Mouse (Mus musculus) myocyte (in vitro differentiated cells): ENCODE results near the gene Prr3. TPM values are rescaled to one million over a fixed set of nuclear protein-coding genes. Genes with fewer than 3 reads are reported as not detected.
A peak's percentile ranks its signal among the peaks of the same experiment; 100 is the strongest.
"Not testable (repeated sequence)": the region's sequence is repeated elsewhere in the genome, so short reads cannot be mapped to it uniquely, and the experiment has no call there.

ENCODE experiments used
- H3K27me3 ChIP-seq: one replicate; pipeline ENCODE4 v1.6.1; 2011; ENCODE audit not compliant: control insufficient read depth, insufficient read depth, insufficient read length
- H3K36me3 ChIP-seq: one replicate; pipeline ENCODE4 v1.6.1; 2011; ENCODE audit not compliant: control insufficient read depth, insufficient read depth
- H3K4me2 ChIP-seq: one replicate; pipeline ENCODE4 v1.6.1; 2011; ENCODE audit warnings: low read depth, control low read depth
- H3K4me3 ChIP-seq: one replicate; pipeline ENCODE4 v1.5.1; 2011; ENCODE audit warnings: mild to moderate bottlenecking, control low read depth, moderate library complexity
- H3K79me2 ChIP-seq: one replicate; pipeline ENCODE4 v1.6.1; 2011; ENCODE audit not compliant: control insufficient read depth, insufficient read depth
- H3ac ChIP-seq: one replicate; pipeline ENCODE4 v1.6.1; 2011; ENCODE audit not compliant: control insufficient read depth, insufficient read length
- CEBPB ChIP-seq: IDR thresholded peaks from 2 replicates; pipeline ENCODE4 v1.6.1; 2011; ENCODE audit warnings: mild to moderate bottlenecking, moderate library complexity; ENCODE audit not compliant: poor library complexity, insufficient read depth, severe bottlenecking
- E2F4 ChIP-seq: IDR thresholded peaks from one replicate; pipeline ENCODE4 v1.6.1; 2011; ENCODE audit warnings: mild to moderate bottlenecking, control low read depth, moderate library complexity; ENCODE audit not compliant: insufficient read depth
- MAX ChIP-seq: IDR thresholded peaks from one replicate; pipeline ENCODE4 v1.6.1; 2011; ENCODE audit warnings: low read depth, mild to moderate bottlenecking, control low read depth
- MYOD1 ChIP-seq, 3 experiments: IDR thresholded peaks; one replicate each; pipeline ENCODE4 v1.6.1; 2011; ENCODE audit warnings: control low read depth in 2 of 3, low read depth in 2 of 3, mild to moderate bottlenecking in 2 of 3, moderate library complexity in 1 of 3; ENCODE audit not compliant: insufficient read length in 2 of 3, control insufficient read depth in 1 of 3
- MYOG ChIP-seq, 3 experiments: IDR thresholded peaks; one replicate each; pipeline ENCODE4 v1.6.1; 2011; ENCODE audit warnings: control low read depth in 2 of 3, low read depth in 2 of 3, mild to moderate bottlenecking in 2 of 3; ENCODE audit not compliant: insufficient read length in 2 of 3, control insufficient read depth in 1 of 3, insufficient read depth in 1 of 3
- POLR2A ChIP-seq: IDR thresholded peaks from one replicate; pipeline ENCODE4 v1.6.1; 2011; ENCODE audit warnings: low read depth, mild to moderate bottlenecking, control low read depth, moderate library complexity; ENCODE audit not compliant: insufficient read length
- POLR2AphosphoS2 ChIP-seq: IDR thresholded peaks from one replicate; pipeline ENCODE4 v1.6.1; 2011; ENCODE audit warnings: low read depth, control low read depth; ENCODE audit not compliant: insufficient read length
- REST ChIP-seq: IDR thresholded peaks from one replicate; pipeline ENCODE4 v1.6.1; 2011; ENCODE audit warnings: mild to moderate bottlenecking, control low read depth, moderate library complexity; ENCODE audit not compliant: insufficient read depth, insufficient read length
- SRF ChIP-seq: IDR thresholded peaks from one replicate; pipeline ENCODE4 v1.6.1; 2011; ENCODE audit warnings: low read depth; ENCODE audit not compliant: control insufficient read depth, insufficient read length
- TCF12 ChIP-seq: IDR thresholded peaks from one replicate; pipeline ENCODE4 v1.6.1; 2011; ENCODE audit warnings: mild to moderate bottlenecking, control low read depth; ENCODE audit not compliant: poor library complexity, insufficient read depth, severe bottlenecking
- TCF3 ChIP-seq: IDR thresholded peaks from one replicate; pipeline ENCODE4 v1.6.1; 2011; ENCODE audit warnings: low read depth, control low read depth; ENCODE audit not compliant: insufficient read length
- USF1 ChIP-seq: IDR thresholded peaks from one replicate; pipeline ENCODE4 v1.6.1; 2011; ENCODE audit warnings: low read depth, mild to moderate bottlenecking, control low read depth, moderate library complexity
- polyA plus RNA-seq: library from polyadenylated mRNA; unstranded; fragments of >200 nt; fragmentation: generic; extraction: Trizol; gene quantifications from one replicate; pipeline ENCODE4 v1.2.1, GENCODE M21; 2012; ENCODE audit warnings: missing spikeins

Prr3 gene
- polyA plus RNA-seq, 1 experiment, result 14.1 TPM

DNA sequence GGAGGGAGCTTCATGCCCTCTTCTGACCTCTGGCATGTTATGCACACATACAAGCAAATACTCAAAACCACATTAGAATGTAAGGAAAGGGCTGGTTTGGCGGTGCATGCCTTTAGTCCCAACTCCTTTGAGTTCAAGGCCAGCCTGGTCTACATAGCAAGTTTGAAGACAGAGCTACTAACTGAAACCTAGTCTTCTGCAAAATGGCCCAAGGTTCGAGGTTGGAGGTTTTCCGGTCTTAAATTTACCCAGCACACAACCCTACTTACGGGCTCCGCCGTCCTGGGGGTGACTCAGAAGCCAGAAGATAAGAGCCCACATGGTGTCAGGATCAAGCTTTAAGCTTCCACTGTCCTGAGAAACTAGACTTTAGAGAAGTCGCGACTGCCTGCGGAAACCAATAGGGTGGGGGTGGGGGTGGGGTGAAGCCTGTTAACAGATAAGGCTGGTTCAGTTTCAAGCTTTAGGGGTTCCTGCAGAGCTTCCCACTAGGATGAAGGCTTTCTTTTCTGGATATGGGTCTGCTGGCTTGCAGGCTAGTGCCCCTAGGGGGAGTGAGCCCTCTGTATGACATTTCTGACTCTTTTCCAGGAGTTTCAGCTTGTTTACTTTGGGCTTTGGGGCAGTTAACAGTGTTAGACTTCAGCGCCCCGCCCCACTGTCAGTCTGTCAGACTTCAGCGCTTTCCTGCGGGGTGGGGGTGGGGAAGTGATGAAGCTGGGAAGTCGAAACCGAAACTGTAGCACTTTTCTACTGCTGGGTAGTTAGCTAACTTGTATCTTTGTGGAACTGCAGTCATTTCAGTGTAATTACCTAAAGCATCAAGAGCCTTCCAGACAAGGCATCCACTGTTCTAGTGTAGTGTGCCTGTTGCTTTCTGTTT is 40.4 kb upstream of the Prr3 start, which contains the start of gene H2-T24:
TSS of gene H2-T24 (minus strand) at position 370 of the 883 bp plus-strand sequence.
- Histone ChIP-seq H3K27me3 (no peaks in the 10 kb centered on the region), H3K4me3 (no peak within 1 kb of the TSS)

DNA sequence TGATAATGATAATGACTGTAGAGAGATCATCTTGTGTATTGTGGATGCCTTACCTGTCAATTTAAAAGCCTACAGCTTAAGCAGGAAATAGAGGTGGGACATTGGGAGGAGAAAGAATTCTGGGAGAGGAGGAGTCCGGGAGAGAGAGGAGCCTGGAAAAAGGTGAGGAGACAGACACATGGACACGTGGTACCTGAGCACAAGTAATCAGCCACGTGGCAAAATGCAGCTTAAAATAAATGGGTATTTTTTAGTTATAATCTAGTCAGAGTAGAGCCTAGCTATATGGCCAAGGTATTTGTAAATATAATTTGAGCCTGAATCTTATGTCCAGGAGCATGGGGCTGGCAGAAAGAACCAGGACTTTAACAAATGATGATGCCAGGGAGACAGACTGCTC is 39.5 kb upstream of the Prr3 start:
- Histone ChIP-seq H3K79me2 (peaks cover 72% of the 10 kb centered on the region), H3K36me3 (peaks cover 3% of the 10 kb centered on the region), H3K4me2 (peak overlapping the region; percentile 42), H3K27me3 (no peaks in the 10 kb centered on the region), H3K4me3 (no peak overlapping the region), H3ac (no peak overlapping the region)
- TF ChIP-seq TCF12 (no peak), E2F4 (no peak), REST (no peak), POLR2A (no peak), SRF (no peak), USF1 (no peak), TCF3 (no peak), MAX (no peak), MYOD1 (IDR thresholded peaks at IDR 0.05; ENCODE audit: control insufficient read depth in 1 of 3, insufficient read length in 2 of 3, low read depth in 2 of 3) (no peak), POLR2AphosphoS2 (no peak), MYOG (IDR thresholded peaks at IDR 0.05; ENCODE audit: control insufficient read depth in 1 of 3, insufficient read depth in 1 of 3, insufficient read length in 2 of 3, low read depth in 2 of 3) (no peak), CEBPB (no peak)

More for the DNA sequence above, 40.4 kb upstream of the Prr3 start, which contains the start of gene H2-T24:
- no peaks in the 10 kb centered on the region for H3K36me3 ChIP-seq
- peak within 1 kb of the TSS; percentile 42 for H3K4me2 ChIP-seq
- no peak for TF ChIP-seq MYOD1 (IDR thresholded peaks at IDR 0.05; ENCODE audit: control insufficient read depth in 1 of 3, insufficient read length in 2 of 3, low read depth in 2 of 3)
- TF ChIP-seq TCF12, result no peak
- TF ChIP-seq REST, result no peak
- no peak for TF ChIP-seq USF1
- TF ChIP-seq TCF3, result no peak
- no peak for TF ChIP-seq MYOG (IDR thresholded peaks at IDR 0.05; ENCODE audit: control insufficient read depth in 1 of 3, insufficient read depth in 1 of 3, insufficient read length in 2 of 3, low read depth in 2 of 3)
- TF ChIP-seq E2F4, result no peak
- no peak for TF ChIP-seq POLR2AphosphoS2
- TF ChIP-seq MAX, result no peak
- no peak for TF ChIP-seq SRF
- TF ChIP-seq CEBPB, result no peak
- no peak for TF ChIP-seq POLR2A
- peaks cover 68% of the 10 kb centered on the region for H3K79me2 ChIP-seq
- H3ac ChIP-seq, result no peak within 1 kb of the TSS

DNA sequence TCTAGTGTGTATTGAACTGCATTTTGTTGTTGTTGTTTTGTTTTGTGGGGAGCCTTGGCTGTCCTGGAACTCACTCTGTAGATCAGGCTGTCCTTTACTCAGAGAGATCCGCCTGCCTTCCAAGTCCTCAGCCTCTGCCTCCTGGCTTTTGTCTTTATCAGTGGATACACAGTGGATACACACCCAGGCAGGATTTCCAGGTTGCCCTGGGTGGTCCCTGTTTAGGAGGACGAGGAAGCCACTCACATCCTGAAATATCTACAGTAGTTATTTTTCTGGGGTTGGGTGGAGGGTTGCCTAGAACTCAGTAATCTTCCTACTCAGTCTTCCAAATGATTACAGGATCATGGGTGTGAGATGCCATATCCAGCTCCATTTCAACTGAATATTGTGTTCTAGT is 38.9 kb upstream of the Prr3 start:
- TF ChIP-seq E2F4, result no peak
- no peak overlapping the region for H3ac ChIP-seq
- H3K4me2 ChIP-seq, result no peak overlapping the region
- H3K36me3 ChIP-seq, result peaks cover 3% of the 10 kb centered on the region
- no peaks in the 10 kb centered on the region for H3K27me3 ChIP-seq
- H3K4me3 ChIP-seq, result no peak overlapping the region
- H3K79me2 ChIP-seq, result peaks cover 76% of the 10 kb centered on the region

DNA sequence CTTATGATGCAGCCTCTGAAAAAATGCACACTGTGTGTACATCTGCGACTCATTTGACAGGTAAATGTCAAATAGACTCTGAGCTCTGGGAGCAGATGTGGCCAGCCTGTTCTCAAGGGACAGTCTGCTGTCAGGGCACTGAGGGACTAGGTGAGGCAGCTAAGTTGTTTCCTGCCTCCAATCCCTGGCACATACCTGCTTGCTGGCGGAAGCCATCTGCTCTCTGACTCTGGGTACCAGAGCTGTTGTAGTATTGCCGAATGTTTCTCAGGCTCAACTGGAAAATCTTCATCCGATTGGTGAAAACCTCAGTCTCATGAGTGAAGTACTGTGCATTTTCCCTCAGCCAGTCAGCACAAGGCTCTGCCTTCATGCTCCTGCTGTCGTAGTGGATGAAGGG is 37.0 kb upstream of the Prr3 start:
- H3ac ChIP-seq, result no peak overlapping the region
- H3K36me3 ChIP-seq, result peaks cover 3% of the 10 kb centered on the region
- no peak overlapping the region for H3K4me2 ChIP-seq
- TF ChIP-seq MYOD1 (IDR thresholded peaks at IDR 0.05; ENCODE audit: control insufficient read depth in 1 of 3, insufficient read length in 2 of 3, low read depth in 2 of 3), result no peak
- TF ChIP-seq MAX, result no peak
- no peak for TF ChIP-seq USF1
- no peak for TF ChIP-seq MYOG (IDR thresholded peaks at IDR 0.05; ENCODE audit: control insufficient read depth in 1 of 3, insufficient read depth in 1 of 3, insufficient read length in 2 of 3, low read depth in 2 of 3)
- TF ChIP-seq E2F4, result no peak
- TF ChIP-seq TCF3, result no peak
- no peak for TF ChIP-seq SRF
- TF ChIP-seq TCF12, result no peak
- no peak for TF ChIP-seq POLR2AphosphoS2
- no peak overlapping the region for H3K4me3 ChIP-seq
- no peaks in the 10 kb centered on the region for H3K27me3 ChIP-seq
- peaks cover 64% of the 10 kb centered on the region for H3K79me2 ChIP-seq

DNA sequence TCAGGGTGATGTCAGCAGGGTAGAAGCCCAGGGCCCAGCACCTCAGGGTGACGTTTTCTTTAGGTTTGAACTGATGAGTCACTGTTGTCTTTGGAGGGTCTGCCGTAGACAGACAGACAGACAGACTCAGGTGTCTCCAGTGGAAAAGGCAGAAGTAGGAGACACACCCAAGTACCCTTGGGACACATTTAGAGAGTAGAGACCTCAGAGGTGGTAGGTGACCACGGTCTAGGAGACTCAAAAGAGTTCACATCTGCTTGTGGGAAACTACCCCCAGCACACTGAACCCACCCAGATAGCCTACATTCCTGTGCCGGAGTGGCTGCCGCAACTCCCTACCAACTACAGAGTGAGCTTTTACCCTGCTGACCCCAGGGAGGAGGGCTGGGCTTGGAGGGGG is 34.9 kb upstream of the Prr3 start:
- H3K4me3 ChIP-seq, result no peak overlapping the region
- TF ChIP-seq USF1 (no peak), TCF3 (no peak), SRF (no peak), MYOD1 (IDR thresholded peaks at IDR 0.05; ENCODE audit: control insufficient read depth in 1 of 3, insufficient read length in 2 of 3, low read depth in 2 of 3) (no peak), MAX (no peak), POLR2A (no peak), REST (no peak), TCF12 (no peak), MYOG (IDR thresholded peaks at IDR 0.05; ENCODE audit: control insufficient read depth in 1 of 3, insufficient read depth in 1 of 3, insufficient read length in 2 of 3, low read depth in 2 of 3) (no peak), E2F4 (no peak), POLR2AphosphoS2 (no peak), CEBPB (no peak)
- H3ac ChIP-seq, result no peak overlapping the region
- no peak overlapping the region for H3K4me2 ChIP-seq
- H3K36me3 ChIP-seq, result peaks cover 3% of the 10 kb centered on the region
- H3K79me2 ChIP-seq, result peaks cover 49% of the 10 kb centered on the region
- H3K27me3 ChIP-seq, result no peaks in the 10 kb centered on the region

DNA sequence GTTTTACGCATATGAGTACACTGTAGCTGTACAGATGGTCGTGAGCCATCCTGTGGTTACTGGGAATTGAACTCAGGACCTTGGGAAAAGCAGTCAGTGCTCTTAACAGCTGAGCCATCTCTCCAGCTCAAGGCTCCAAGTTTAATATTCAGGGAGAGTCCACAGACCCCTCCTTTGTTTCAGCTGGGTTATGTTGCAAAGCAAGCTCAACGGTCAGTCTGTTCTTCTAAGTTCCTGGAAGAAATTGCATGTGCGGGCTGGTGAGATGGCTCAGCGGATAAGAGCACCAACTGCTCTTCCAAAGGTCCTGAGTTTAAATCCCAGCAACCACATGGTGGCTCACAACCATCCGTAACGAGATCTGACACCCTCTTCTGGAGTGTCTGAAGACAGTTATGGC is 24.4 kb upstream of the Prr3 start:
- H3K36me3 ChIP-seq, H3K27me3 ChIP-seq, H3K4me2 ChIP-seq, H3K4me3 ChIP-seq, H3ac ChIP-seq: not testable (repeated sequence)
- H3K79me2 ChIP-seq, result peaks cover 58% of the 10 kb centered on the region
